Mouse (Mus musculus): ENCODE measurements at regions not wholly inside any gene's neighbourhood (a gene's known extent, or its start where the extent isn't known, plus 50 kb on each side); places are given as distances from the start of the nearest gene placed in this dataset.
A peak's percentile ranks its signal among the peaks of the same experiment; 100 is the strongest.

GRCm38 (mm10) chr2:170244108-170244507 lies 96.2 kb upstream of the Zfp217 start:
- no peak for TF ChIP-seq GATA1 (IDR thresholded peaks at IDR 0.05; ENCODE audit: low read length)

GRCm38 (mm10) chr2:170237959-170238358 lies 90.1 kb upstream of the Zfp217 start:
- no peak for TF ChIP-seq GATA1 (IDR thresholded peaks at IDR 0.05; ENCODE audit: low read length)

DNA sequence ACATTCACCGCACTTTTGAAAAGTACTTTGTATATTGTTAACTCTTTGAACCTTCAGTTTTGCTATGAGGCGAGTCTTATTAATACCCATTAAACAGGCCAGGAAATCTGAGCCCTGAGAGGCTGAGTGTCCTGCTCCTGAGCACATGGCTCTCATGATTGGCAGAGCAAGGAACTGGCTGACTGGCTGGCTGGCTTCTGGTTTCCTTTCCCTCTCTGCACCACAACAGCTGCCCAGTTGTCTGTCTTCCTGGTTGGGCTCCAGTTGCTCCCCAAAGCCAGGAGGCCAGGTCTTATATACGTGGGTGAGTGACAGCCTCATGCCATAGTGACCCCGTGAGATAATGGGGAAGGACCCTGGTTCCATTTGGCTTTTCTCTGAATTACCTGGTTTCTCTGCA lies 85.5 kb upstream of the Zfp217 start:
- no peak for TF ChIP-seq GATA1 (IDR thresholded peaks at IDR 0.05; ENCODE audit: low read length)

DNA sequence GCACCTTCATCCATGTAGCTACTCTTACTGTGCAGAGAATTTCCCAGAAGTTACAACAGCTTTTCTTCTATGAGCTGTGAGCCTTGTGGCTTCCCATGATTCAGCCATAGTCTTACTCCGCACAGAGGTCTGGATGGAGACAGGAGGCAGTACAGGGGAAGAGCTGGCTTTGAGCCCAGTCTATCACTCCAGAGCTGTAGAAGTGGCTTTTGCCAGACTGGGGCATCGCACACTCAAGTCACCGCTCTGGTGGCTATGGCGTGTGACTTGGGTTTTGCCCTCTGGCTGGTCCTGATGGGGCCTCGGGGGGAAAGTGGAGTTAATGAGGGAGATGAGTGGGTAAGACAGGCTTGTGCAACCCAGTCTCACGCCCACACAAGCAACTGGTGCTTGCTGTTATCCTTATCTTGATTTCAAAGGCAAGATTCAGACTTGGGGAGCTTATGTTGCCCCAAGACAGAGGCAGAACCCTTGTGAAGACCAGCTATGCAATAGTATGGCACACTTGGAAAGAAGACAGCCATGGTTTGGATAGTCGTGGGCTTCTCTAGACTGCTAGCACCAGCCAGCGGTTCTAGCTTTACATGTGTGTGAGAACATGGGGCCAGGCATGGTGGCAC lies 81.7 kb upstream of the Zfp217 start:
- TF ChIP-seq GATA1 (IDR thresholded peaks at IDR 0.05; ENCODE audit: low read length) = no peak

DNA sequence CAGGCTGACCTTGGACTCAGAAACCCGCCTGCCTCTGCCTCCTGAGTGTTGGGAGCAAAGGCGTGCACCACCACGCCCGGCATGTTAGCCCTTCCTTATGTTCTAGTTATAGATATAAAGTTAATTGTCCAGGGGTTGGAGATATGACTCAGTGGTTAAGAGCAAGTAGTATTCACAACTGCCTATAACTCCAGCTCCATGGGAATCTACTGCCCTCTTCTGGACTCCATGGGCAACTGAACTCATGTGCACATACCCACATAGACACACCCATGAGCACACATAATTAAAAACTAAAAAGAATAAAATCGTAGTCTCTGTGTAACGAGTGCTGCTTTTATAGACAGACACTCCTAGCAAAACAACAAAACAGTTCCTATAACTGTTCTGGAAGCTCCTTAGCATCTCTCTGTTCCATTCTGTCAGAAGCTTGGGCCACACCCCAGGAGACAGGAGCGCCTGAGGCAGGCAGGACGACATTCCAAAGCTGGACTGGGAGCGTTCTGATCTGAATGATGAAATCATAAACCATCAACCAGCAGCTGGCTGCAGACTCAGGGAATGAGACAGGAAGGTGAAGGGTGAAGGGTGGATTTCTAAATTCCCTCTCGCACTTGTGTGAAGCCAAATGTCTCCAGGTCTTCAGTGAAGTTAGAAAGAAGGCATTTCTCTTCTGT lies 80.6 kb upstream of the Zfp217 start:
- TF ChIP-seq GATA1 (IDR thresholded peaks at IDR 0.05; ENCODE audit: low read length) = no peak

DNA sequence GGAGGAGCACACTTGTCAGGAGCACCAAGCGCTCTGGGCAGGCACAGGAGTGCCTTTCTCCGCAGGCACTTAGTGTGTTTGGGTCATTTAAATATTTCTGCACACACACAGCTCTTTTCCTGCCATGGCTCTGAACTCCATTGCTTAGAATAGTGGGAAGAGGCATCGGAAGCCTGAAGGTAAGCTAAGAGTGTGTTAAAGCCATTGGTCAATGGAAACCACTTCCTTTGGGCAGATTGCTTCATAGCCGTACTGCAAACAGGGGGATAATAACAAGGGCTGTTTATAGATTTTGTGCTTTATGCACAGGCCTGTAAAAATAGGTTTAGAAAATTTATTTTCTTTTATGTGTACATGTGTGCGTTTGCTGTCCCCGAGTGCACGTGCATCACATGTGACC lies 76.0 kb upstream of the Zfp217 start:
- TF ChIP-seq GATA1 (IDR thresholded peaks at IDR 0.05; ENCODE audit: low read length) = no peak

GRCm38 (mm10) chr2:170222819-170223218 lies 74.9 kb upstream of the Zfp217 start:
- peak; percentile 56 for TF ChIP-seq GATA1 (IDR thresholded peaks at IDR 0.05; ENCODE audit: low read length)

DNA sequence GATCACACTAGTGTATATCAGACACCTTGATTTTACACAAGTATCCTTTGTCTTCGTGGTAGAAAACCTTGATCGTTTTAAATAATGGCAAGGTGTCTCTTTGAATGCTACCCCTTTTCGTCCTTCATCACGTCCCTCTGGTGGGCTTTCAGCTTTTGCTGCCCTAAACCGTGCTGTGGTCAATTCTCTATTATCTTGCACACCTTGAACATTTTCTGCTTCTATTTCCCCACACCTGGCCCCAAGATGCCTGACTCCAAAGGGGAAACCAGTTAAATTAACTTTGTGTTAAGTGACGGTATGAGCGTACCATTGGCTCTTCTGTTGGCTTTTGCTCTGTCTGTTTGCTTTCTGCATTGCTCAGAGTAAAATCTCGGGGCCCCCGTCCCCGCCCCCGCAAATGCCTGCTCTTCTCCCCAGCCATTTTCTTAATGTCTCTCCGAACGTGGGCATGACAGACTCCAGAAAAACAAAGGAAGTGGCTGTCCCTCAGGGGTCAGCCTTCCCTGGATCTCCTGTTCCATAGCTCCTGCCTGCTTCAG lies 74.2 kb upstream of the Zfp217 start:
- no peak for TF ChIP-seq GATA1 (IDR thresholded peaks at IDR 0.05; ENCODE audit: low read length)

GRCm38 (mm10) chr2:170220871-170221369 lies 73.0 kb upstream of the Zfp217 start:
- TF ChIP-seq GATA1 (IDR thresholded peaks at IDR 0.05; ENCODE audit: low read length) = no peak

GRCm38 (mm10) chr2:170220443-170220842 lies 72.5 kb upstream of the Zfp217 start:
- no peak for TF ChIP-seq GATA1 (IDR thresholded peaks at IDR 0.05; ENCODE audit: low read length)

DNA sequence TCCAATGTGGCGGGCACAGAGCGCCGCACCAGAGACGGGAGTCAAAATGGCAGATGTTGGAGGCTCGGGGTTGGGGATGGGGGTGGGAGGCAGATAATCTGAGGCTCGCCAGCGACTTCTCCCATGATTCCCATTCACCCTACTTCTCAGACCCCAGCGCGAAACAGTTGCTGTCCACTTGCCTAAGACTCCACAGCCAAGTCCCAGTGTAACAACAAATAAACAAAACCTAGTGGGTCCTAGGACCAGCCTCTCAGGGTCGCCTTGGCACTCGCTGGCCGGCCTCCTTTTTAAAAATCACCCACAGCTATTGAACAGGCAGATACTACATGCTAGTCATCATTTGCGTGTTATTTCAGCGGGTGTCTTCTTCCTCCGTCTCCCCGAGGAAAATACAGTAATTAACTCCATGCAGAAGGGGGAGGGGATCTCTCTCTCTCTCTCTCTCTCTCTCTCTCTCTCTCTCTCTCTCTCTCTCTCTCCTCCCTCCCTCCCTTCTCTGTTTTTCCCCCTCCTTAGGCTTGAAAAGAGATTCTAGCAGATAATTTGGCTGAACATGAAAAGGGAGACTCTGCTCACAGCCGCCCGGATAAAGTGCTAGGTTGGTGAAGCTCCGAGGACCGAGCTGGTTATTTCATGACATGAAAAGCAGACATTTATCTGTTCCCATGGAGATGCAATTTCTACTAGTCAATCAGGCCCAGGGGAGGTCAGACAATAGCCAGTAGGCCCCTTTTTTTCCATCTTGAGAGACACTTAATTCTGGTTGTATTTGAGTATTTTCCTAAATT lies 71.9 kb upstream of the Zfp217 start:
- TF ChIP-seq GATA1 (IDR thresholded peaks at IDR 0.05; ENCODE audit: low read length) = no peak

DNA sequence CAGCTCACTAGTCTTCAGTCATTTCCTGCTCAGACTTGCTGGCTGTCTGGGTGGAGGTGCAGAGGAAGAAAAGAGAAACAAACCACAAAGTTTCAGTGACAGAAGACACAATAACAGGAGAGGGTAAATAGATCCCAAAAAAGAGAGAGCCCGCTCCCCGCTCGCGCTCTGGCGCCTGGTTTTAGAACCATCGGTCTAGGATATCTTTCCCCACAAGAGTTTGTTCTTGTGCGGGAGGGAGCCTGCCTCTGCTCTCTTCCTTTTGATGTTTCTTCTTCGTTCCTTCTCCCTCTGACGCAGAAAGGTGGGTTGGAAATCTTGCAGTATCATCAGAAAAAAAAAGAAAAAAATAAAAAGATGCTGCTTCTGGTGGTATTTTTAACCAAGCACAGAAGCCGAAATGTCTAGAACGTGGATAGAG lies 71.3 kb upstream of the Zfp217 start:
- no peak for TF ChIP-seq GATA1 (IDR thresholded peaks at IDR 0.05; ENCODE audit: low read length)

GRCm38 (mm10) chr2:170218230-170219044 lies 70.5 kb upstream of the Zfp217 start:
- TF ChIP-seq GATA1 (IDR thresholded peaks at IDR 0.05; ENCODE audit: low read length) = no peak

GRCm38 (mm10) chr2:170216311-170216710 lies 68.4 kb upstream of the Zfp217 start:
- TF ChIP-seq GATA1 (IDR thresholded peaks at IDR 0.05; ENCODE audit: low read length) = no peak

GRCm38 (mm10) chr2:170209121-170209520 lies 61.2 kb upstream of the Zfp217 start:
- no peak for TF ChIP-seq GATA1 (IDR thresholded peaks at IDR 0.05; ENCODE audit: low read length)
